Mouse (Mus musculus) brain, embryonic 14.5 days (tissue): ENCODE data around the gene Rufy3.

Source experiments
- CTCF ChIP-seq: fragments of 200-500 bp; IDR thresholded peaks from 2 replicates; pipeline ENCODE4 v1.5.1; 2012; ENCODE audit warnings: inconsistent platforms, mild to moderate bottlenecking, moderate library complexity, borderline replicate concordance; ENCODE audit not compliant: insufficient read depth, insufficient read length; ENCODE audit errors: extremely low read depth
- POLR2A ChIP-seq: fragments of 200-500 bp; IDR thresholded peaks from 2 replicates; pipeline ENCODE4 v1.6.1; 2012; ENCODE audit warnings: mild to moderate bottlenecking, inconsistent platforms, borderline replicate concordance; ENCODE audit not compliant: poor library complexity, insufficient read depth, insufficient read length, severe bottlenecking; ENCODE audit errors: extremely low read depth

DNA sequence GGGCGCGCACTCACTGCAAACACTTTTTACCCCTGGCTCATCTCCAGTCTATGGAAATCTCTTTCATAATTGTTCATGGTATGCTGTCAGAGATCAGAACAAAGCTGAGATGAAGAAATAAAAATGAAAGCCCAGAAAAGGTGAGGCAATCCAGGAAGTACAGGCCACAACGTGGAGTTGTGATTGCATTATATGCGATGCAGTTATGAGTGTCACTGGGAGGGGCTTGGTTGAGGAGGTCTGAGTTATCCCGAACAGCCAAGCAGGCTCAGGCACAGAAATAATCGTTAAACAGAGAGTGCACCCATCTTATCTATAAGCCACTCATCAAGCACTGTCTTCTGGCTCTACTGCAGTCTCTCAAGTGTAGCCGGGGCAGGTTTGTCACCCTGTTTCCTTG lies 114.1 kb downstream of the Rufy3 start:
- TF ChIP-seq CTCF: no peak
- TF ChIP-seq POLR2A: no peak
